Mouse (Mus musculus) kidney, embryonic 15.5 days (tissue): ENCODE measurements around the gene Sox4. TPM values are rescaled to one million over a fixed set of nuclear protein-coding genes. Genes with fewer than 3 reads are reported as not detected.

ENCODE experiments used
- ATAC-seq: fragments of 200-750 bp; cut with Nextera tagmentation; replicated peaks from 2 replicates; pipeline ENCODE4 v1.8.0; 2017; ENCODE audit warnings: moderate TSS enrichment; ENCODE audit not compliant: low FRiP score
- H3K27ac ChIP-seq: fragments of 300-500 bp; sonication (generic); 2 replicates; pipeline ENCODE4 v1.5.1; 2015; ENCODE audit warnings: mild to moderate bottlenecking, inconsistent platforms
- H3K27me3 ChIP-seq: fragments of 300-500 bp; sonication (generic); 2 replicates; pipeline ENCODE4 v1.6.1; 2015; ENCODE audit warnings: inconsistent platforms
- H3K36me3 ChIP-seq: fragments of 300-500 bp; sonication (generic); 2 replicates; pipeline ENCODE4 v1.6.1; 2015; ENCODE audit warnings: inconsistent platforms
- H3K4me1 ChIP-seq: fragments of 300-500 bp; sonication (generic); 2 replicates; pipeline ENCODE4 v1.6.1; 2015; ENCODE audit warnings: inconsistent platforms
- H3K4me2 ChIP-seq: fragments of 300-500 bp; sonication (generic); 2 replicates; pipeline ENCODE4 v1.6.1; 2015; ENCODE audit warnings: moderate library complexity, mild to moderate bottlenecking, inconsistent platforms
- H3K4me3 ChIP-seq: fragments of 300-500 bp; sonication (generic); replicated peaks from 2 replicates; pipeline ENCODE4 v1.5.1; 2015; ENCODE audit warnings: mild to moderate bottlenecking, inconsistent platforms
- H3K9ac ChIP-seq: fragments of 300-500 bp; sonication (generic); 2 replicates; pipeline ENCODE4 v1.6.1; 2015; ENCODE audit warnings: mild to moderate bottlenecking, inconsistent platforms
- H3K9me3 ChIP-seq: fragments of 300-500 bp; sonication (generic); replicated peaks from 2 replicates; pipeline ENCODE4 v1.6.1; 2016; ENCODE audit warnings: inconsistent platforms
- WGBS: fragments of 180-500 bp; shearing (Covaris S2); methylation state at CpG from one replicate; pipeline ENCODE4 v1.1.7; 2015; ENCODE audit warnings: mixed read lengths; 5-methylcytosine and 5-hydroxymethylcytosine counted together
- polyA plus RNA-seq: library from polyadenylated mRNA; unstranded; fragments of >200 nt; fragmentation: Nextera tagmentation; extraction: Ambion mirVana; gene quantifications from 2 replicates; pipeline ENCODE4 v1.2.1, GENCODE M21; 2015

Gene Sox4
- polyA plus RNA-seq, 1 experiment from 2014 or later = 50.1 TPM

GRCm38 (mm10) chr13:28952576-28953571 is 639 bp downstream of the Sox4 start:
- peak overlapping the region; percentile 72 for H3K4me3 ChIP-seq
- peak; percentile 41 for ATAC-seq
- H3K4me1 ChIP-seq = peaks cover 24% of the 10 kb centered on the region
- peak overlapping the region; percentile 65 for H3K4me2 ChIP-seq
- H3K27me3 ChIP-seq = no peaks in the 10 kb centered on the region
- H3K36me3 ChIP-seq = peaks cover 3% of the 10 kb centered on the region; the same call in 1 of the 2 replicates
- H3K9me3 ChIP-seq = no peaks in the 10 kb centered on the region
- H3K9ac ChIP-seq = peak overlapping the region; percentile 95
- WGBS = under 1% methylated on average over 98 of the region's 98 CpGs
- H3K27ac ChIP-seq = peak overlapping the region; percentile 99

- peak overlapping the region; percentile 65 for H3K4me2 ChIP-seq
Observed at GRCm38 (mm10) chr13:28951691-28952575, 1.6 kb downstream of the Sox4 start.

GRCm38 (mm10) chr13:28950623-28951491 is 2.7 kb downstream of the Sox4 start:
- Histone ChIP-seq H3K36me3 (peaks cover 3% of the 10 kb centered on the region; the same call in 1 of the 2 replicates), H3K9me3 (no peaks in the 10 kb centered on the region), H3K27me3 (no peaks in the 10 kb centered on the region), H3K4me1 (peaks cover 31% of the 10 kb centered on the region), H3K27ac (peak overlapping the region; percentile 99), H3K9ac (peak overlapping the region; percentile 95), H3K4me2 (peak overlapping the region; percentile 65), H3K4me3 (peak overlapping the region; percentile 72)
- under 1% methylated on average over 32 of the region's 32 CpGs for WGBS
- ATAC-seq = 0 out of 2 replicates have a peak, but pooled peaks have one; percentile 5

More at GRCm38 (mm10) chr13:28951691-28952575, 1.6 kb downstream of the Sox4 start:
- peak overlapping the region; percentile 72 for H3K4me3 ChIP-seq
- H3K27me3 ChIP-seq = no peaks in the 10 kb centered on the region
- ATAC-seq = no peak
- H3K36me3 ChIP-seq = peaks cover 3% of the 10 kb centered on the region; the same call in 1 of the 2 replicates
- no peaks in the 10 kb centered on the region for H3K9me3 ChIP-seq
- peak overlapping the region; percentile 95 for H3K9ac ChIP-seq
- peak overlapping the region; percentile 99 for H3K27ac ChIP-seq
- peaks cover 26% of the 10 kb centered on the region for H3K4me1 ChIP-seq
- under 1% methylated on average over 86 of the region's 92 CpGs for WGBS

GRCm38 (mm10) chr13:28950266-28950622 is 3.3 kb downstream of the Sox4 start:
- Histone ChIP-seq H3K9ac (peak overlapping the region; percentile 95), H3K27ac (peak overlapping the region; percentile 99), H3K36me3 (peaks cover 3% of the 10 kb centered on the region; the same call in 1 of the 2 replicates), H3K9me3 (no peaks in the 10 kb centered on the region), H3K4me3 (peak overlapping the region; percentile 72), H3K27me3 (no peaks in the 10 kb centered on the region), H3K4me2 (peak overlapping the region; percentile 65), H3K4me1 (peaks cover 31% of the 10 kb centered on the region)
- WGBS = 0% methylated on average over 9 of the region's 9 CpGs
- no peak for ATAC-seq

- H3K4me3 ChIP-seq = peak overlapping the region; percentile 72
- H3K9me3 ChIP-seq = no peaks in the 10 kb centered on the region
- 6% methylated on average over 11 of the region's 11 CpGs for WGBS
- peak overlapping the region; percentile 62 for H3K27ac ChIP-seq
- H3K36me3 ChIP-seq = peaks cover 3% of the 10 kb centered on the region; the same call in 1 of the 2 replicates
- H3K27me3 ChIP-seq = no peaks in the 10 kb centered on the region
- H3K4me1 ChIP-seq = peaks cover 29% of the 10 kb centered on the region
- H3K4me2 ChIP-seq = peak overlapping the region; percentile 58
- no peak for ATAC-seq
- H3K9ac ChIP-seq = peak overlapping the region; percentile 48
Observed at GRCm38 (mm10) chr13:28949279-28949915, 4.1 kb downstream of the Sox4 start.

GRCm38 (mm10) chr13:28948541-28948940 is 5.0 kb downstream of the Sox4 start:
- Histone ChIP-seq H3K9ac (peak overlapping the region; percentile 8; the same call in 1 of the 2 replicates), H3K27ac (peak overlapping the region; percentile 75), H3K4me1 (peaks cover 23% of the 10 kb centered on the region), H3K4me3 (peak overlapping the region; percentile 72), H3K4me2 (peak overlapping the region; percentile 58), H3K9me3 (no peaks in the 10 kb centered on the region), H3K36me3 (peaks cover 3% of the 10 kb centered on the region; the same call in 1 of the 2 replicates), H3K27me3 (no peaks in the 10 kb centered on the region)
- 6% methylated on average over 10 of the region's 10 CpGs for WGBS
- ATAC-seq = no peak

- peak overlapping the region; percentile 72 for H3K4me3 ChIP-seq
- no peak overlapping the region for H3K9ac ChIP-seq
Observed at GRCm38 (mm10) chr13:28947740-28948441, 5.6 kb downstream of the Sox4 start.

GRCm38 (mm10) chr13:28946565-28947135 is 6.9 kb downstream of the Sox4 start:
- no peaks in the 10 kb centered on the region for H3K9me3 ChIP-seq
- H3K4me2 ChIP-seq = no peak overlapping the region
- ATAC-seq = 0 out of 2 replicates have a peak, but pooled peaks have one; percentile 9
- no peak overlapping the region for H3K9ac ChIP-seq
- peak overlapping the region; percentile 54 for H3K27ac ChIP-seq
- H3K4me1 ChIP-seq = peaks cover 33% of the 10 kb centered on the region
- 51% methylated on average over 8 of the region's 8 CpGs for WGBS
- no peak overlapping the region for H3K4me3 ChIP-seq
- no peaks in the 10 kb centered on the region for H3K27me3 ChIP-seq
- H3K36me3 ChIP-seq = peaks cover 3% of the 10 kb centered on the region; the same call in 1 of the 2 replicates

More at GRCm38 (mm10) chr13:28947740-28948441, 5.6 kb downstream of the Sox4 start:
- Histone ChIP-seq H3K9me3 (no peaks in the 10 kb centered on the region), H3K36me3 (peaks cover 3% of the 10 kb centered on the region; the same call in 1 of the 2 replicates), H3K27ac (peak overlapping the region; percentile 75), H3K4me1 (peaks cover 23% of the 10 kb centered on the region), H3K4me2 (peak overlapping the region; percentile 58), H3K27me3 (no peaks in the 10 kb centered on the region)
- WGBS = 20% methylated on average over 7 of the region's 7 CpGs
- ATAC-seq = peak; percentile 17

- Histone ChIP-seq H3K27ac (no peak overlapping the region), H3K4me2 (no peak overlapping the region), H3K27me3 (no peaks in the 10 kb centered on the region), H3K4me1 (peaks cover 33% of the 10 kb centered on the region), H3K4me3 (no peak overlapping the region), H3K36me3 (peaks cover 3% of the 10 kb centered on the region; the same call in 1 of the 2 replicates), H3K9ac (no peak overlapping the region), H3K9me3 (no peaks in the 10 kb centered on the region)
- WGBS = 83% methylated on average over 5 of the region's 5 CpGs
- ATAC-seq = no peak
Observed at GRCm38 (mm10) chr13:28945681-28946080, 7.8 kb downstream of the Sox4 start.

- Histone ChIP-seq H3K36me3 (no peaks in the 10 kb centered on the region), H3K4me1 (peaks cover 25% of the 10 kb centered on the region), H3K4me2 (no peak overlapping the region), H3K9me3 (no peaks in the 10 kb centered on the region), H3K27me3 (no peaks in the 10 kb centered on the region), H3K27ac (no peak overlapping the region), H3K9ac (no peak overlapping the region), H3K4me3 (no peak overlapping the region)
- no peak for ATAC-seq
- WGBS = 60% methylated on average over 4 of the region's 4 CpGs
Observed at GRCm38 (mm10) chr13:28942926-28943325, 10.6 kb downstream of the Sox4 start.
